Mouse (Mus musculus) forebrain, embryonic 15.5 days (tissue): ENCODE measurements around the gene St6galnac4. TPM values are rescaled to one million over a fixed set of nuclear protein-coding genes. Genes with fewer than 3 reads are reported as not detected.

ENCODE experiments used
- ATAC-seq: fragments of 200-750 bp; cut with Nextera tagmentation; replicated peaks from 2 replicates; pipeline ENCODE4 v1.8.0; 2017; ENCODE audit warnings: mild to moderate bottlenecking, moderate TSS enrichment, moderate library complexity
- H3K27ac ChIP-seq: fragments of 300-500 bp; sonication (generic); replicated peaks from 2 replicates; pipeline ENCODE4 v1.5.1; 2015; ENCODE audit warnings: mild to moderate bottlenecking, inconsistent platforms
- H3K27me3 ChIP-seq: fragments of 300-500 bp; sonication (generic); 2 replicates; pipeline ENCODE4 v1.6.1; 2015; ENCODE audit warnings: inconsistent platforms
- H3K36me3 ChIP-seq: fragments of 300-500 bp; sonication (generic); 2 replicates; pipeline ENCODE4 v1.6.1; 2015; ENCODE audit warnings: mild to moderate bottlenecking, inconsistent platforms
- H3K4me1 ChIP-seq: fragments of 300-500 bp; sonication (generic); 2 replicates; pipeline ENCODE4 v1.6.1; 2015; ENCODE audit warnings: inconsistent platforms
- H3K4me2 ChIP-seq: fragments of 300-500 bp; sonication (generic); replicated peaks from 2 replicates; pipeline ENCODE4 v1.6.1; 2015; ENCODE audit warnings: mild to moderate bottlenecking, inconsistent platforms
- H3K4me3 ChIP-seq: fragments of 300-500 bp; sonication (generic); 2 replicates; pipeline ENCODE4 v1.5.1; 2015; ENCODE audit warnings: mild to moderate bottlenecking, inconsistent platforms
- H3K9ac ChIP-seq: fragments of 300-500 bp; sonication (generic); replicated peaks from 2 replicates; pipeline ENCODE4 v1.6.1; 2015; ENCODE audit warnings: mild to moderate bottlenecking, inconsistent platforms
- H3K9me3 ChIP-seq: fragments of 300-500 bp; sonication (generic); 2 replicates; pipeline ENCODE4 v1.6.1; 2016; ENCODE audit warnings: inconsistent platforms
- WGBS: fragments of 180-500 bp; shearing (Covaris S2); methylation state at CpG from one replicate; pipeline ENCODE4 v1.1.7; 2015; ENCODE audit warnings: mixed read lengths; 5-methylcytosine and 5-hydroxymethylcytosine counted together
- polyA plus RNA-seq: library from polyadenylated mRNA; unstranded; fragments of >200 nt; fragmentation: Nextera tagmentation; extraction: Ambion mirVana; gene quantifications from 2 replicates; pipeline ENCODE4 v1.2.1, GENCODE M21; 2015

The St6galnac4 gene
- polyA plus RNA-seq: 25.9 and 26.4 TPM in 2 replicates

- peak; percentile 71 for ATAC-seq
- Histone ChIP-seq H3K4me2 (peak within 1 kb of the TSS; percentile 61), H3K36me3 (no peaks in the 10 kb centered on the region), H3K27me3 (no peaks in the 10 kb centered on the region), H3K9ac (peak within 1 kb of the TSS; percentile 64), H3K4me1 (peaks cover 33% of the 10 kb centered on the region), H3K9me3 (no peaks in the 10 kb centered on the region), H3K4me3 (peak within 1 kb of the TSS; percentile 56), H3K27ac (0 out of 2 replicates have a peak within 1 kb of the TSS, but pooled peaks have one; percentile 12)
- under 1% methylated on average over 38 of the region's 38 CpGs for WGBS
These were observed at the start of gene St6galnac4 for GRCm38 (mm10) chr2:32586871-32587351. Gene St6galnac4 (plus strand): TSS chr2:32587095.

GRCm38 (mm10) chr2:32537360-32537905 lies 49.5 kb upstream of the St6galnac4 start:
- WGBS: 10% methylated on average over 9 of the region's 9 CpGs
- Histone ChIP-seq H3K9ac (peak overlapping the region; percentile 94), H3K27ac (no peak overlapping the region), H3K4me2 (peak overlapping the region; percentile 73), H3K4me1 (peaks cover 53% of the 10 kb centered on the region), H3K36me3 (no peaks in the 10 kb centered on the region), H3K9me3 (no peaks in the 10 kb centered on the region), H3K27me3 (no peaks in the 10 kb centered on the region), H3K4me3 (peak overlapping the region; percentile 100)
- ATAC-seq: no peak

GRCm38 (mm10) chr2:32537941-32538340 lies 49.0 kb upstream of the St6galnac4 start:
- Histone ChIP-seq H3K27ac (no peak overlapping the region), H3K4me3 (no peak overlapping the region), H3K36me3 (no peaks in the 10 kb centered on the region), H3K9me3 (no peaks in the 10 kb centered on the region), H3K4me1 (peaks cover 55% of the 10 kb centered on the region), H3K27me3 (no peaks in the 10 kb centered on the region), H3K9ac (no peak overlapping the region), H3K4me2 (peak overlapping the region; percentile 73)
- 74% methylated on average over 5 of the region's 5 CpGs for WGBS
- ATAC-seq: no peak

GRCm38 (mm10) chr2:32538461-32538860 lies 48.4 kb upstream of the St6galnac4 start:
- H3K9me3 ChIP-seq: no peaks in the 10 kb centered on the region
- 0 out of 2 replicates have a peak overlapping the region, but pooled peaks have one; percentile 73 for H3K4me2 ChIP-seq
- H3K27ac ChIP-seq: no peak overlapping the region
- ATAC-seq: no peak
- no peak overlapping the region for H3K9ac ChIP-seq
- no peaks in the 10 kb centered on the region for H3K36me3 ChIP-seq
- H3K4me1 ChIP-seq: peaks cover 60% of the 10 kb centered on the region
- H3K27me3 ChIP-seq: no peaks in the 10 kb centered on the region
- H3K4me3 ChIP-seq: no peak overlapping the region
- 53% methylated on average over 4 of the region's 4 CpGs for WGBS

GRCm38 (mm10) chr2:32539452-32539981 lies 47.4 kb upstream of the St6galnac4 start:
- 79% methylated on average over 14 of the region's 14 CpGs for WGBS
- Histone ChIP-seq H3K4me1 (peaks cover 51% of the 10 kb centered on the region), H3K9ac (no peak overlapping the region), H3K36me3 (no peaks in the 10 kb centered on the region), H3K27me3 (no peaks in the 10 kb centered on the region), H3K4me2 (no peak overlapping the region), H3K4me3 (no peak overlapping the region), H3K27ac (no peak overlapping the region), H3K9me3 (no peaks in the 10 kb centered on the region)
- no peak for ATAC-seq

GRCm38 (mm10) chr2:32541333-32541908 lies 45.5 kb upstream of the St6galnac4 start:
- Histone ChIP-seq H3K9ac (no peak overlapping the region), H3K4me1 (peaks cover 42% of the 10 kb centered on the region), H3K4me2 (no peak overlapping the region), H3K27me3 (no peaks in the 10 kb centered on the region), H3K9me3 (no peaks in the 10 kb centered on the region), H3K36me3 (no peaks in the 10 kb centered on the region), H3K4me3 (no peak overlapping the region), H3K27ac (no peak overlapping the region)
- no peak for ATAC-seq
- 96% methylated on average over 2 of the region's 2 CpGs for WGBS

- H3K4me3 ChIP-seq: no peak overlapping the region
- peaks cover 35% of the 10 kb centered on the region for H3K4me1 ChIP-seq
- H3K9me3 ChIP-seq: no peaks in the 10 kb centered on the region
- H3K4me2 ChIP-seq: no peak overlapping the region
- no peak overlapping the region for H3K9ac ChIP-seq
- 94% methylated on average over 4 of the region's 4 CpGs for WGBS
- no peak for ATAC-seq
- no peaks in the 10 kb centered on the region for H3K36me3 ChIP-seq
- no peaks in the 10 kb centered on the region for H3K27me3 ChIP-seq
- H3K27ac ChIP-seq: no peak overlapping the region
These were observed 44.8 kb upstream of the St6galnac4 start for GRCm38 (mm10) chr2:32541986-32542573.

- no peaks in the 10 kb centered on the region for H3K9me3 ChIP-seq
- no peak for ATAC-seq
- H3K4me1 ChIP-seq: peaks cover 25% of the 10 kb centered on the region
- H3K36me3 ChIP-seq: no peaks in the 10 kb centered on the region
- H3K4me3 ChIP-seq: no peak overlapping the region
- H3K9ac ChIP-seq: no peak overlapping the region
- no peak overlapping the region for H3K27ac ChIP-seq
- no peaks in the 10 kb centered on the region for H3K27me3 ChIP-seq
- H3K4me2 ChIP-seq: no peak overlapping the region
- 68% methylated on average over 3 of the region's 3 CpGs for WGBS
These were observed 43.9 kb upstream of the St6galnac4 start for GRCm38 (mm10) chr2:32543031-32543449.

GRCm38 (mm10) chr2:32546951-32547350 lies 39.9 kb upstream of the St6galnac4 start:
- no peaks in the 10 kb centered on the region for H3K9me3 ChIP-seq
- H3K27me3 ChIP-seq: no peaks in the 10 kb centered on the region
- no peak overlapping the region for H3K27ac ChIP-seq
- no peak for ATAC-seq
- no peak overlapping the region for H3K4me3 ChIP-seq
- H3K9ac ChIP-seq: no peak overlapping the region
- H3K4me1 ChIP-seq: peaks cover 7% of the 10 kb centered on the region; the same call in 1 of the 2 replicates
- H3K36me3 ChIP-seq: no peaks in the 10 kb centered on the region
- H3K4me2 ChIP-seq: no peak overlapping the region
- 53% methylated on average over 1 of the region's 1 CpGs for WGBS

GRCm38 (mm10) chr2:32547380-32547779 lies 39.5 kb upstream of the St6galnac4 start:
- Histone ChIP-seq H3K4me2 (no peak overlapping the region), H3K4me1 (peaks cover 7% of the 10 kb centered on the region; the same call in 1 of the 2 replicates), H3K36me3 (no peaks in the 10 kb centered on the region), H3K9ac (no peak overlapping the region), H3K4me3 (no peak overlapping the region), H3K27ac (no peak overlapping the region), H3K9me3 (no peaks in the 10 kb centered on the region), H3K27me3 (no peaks in the 10 kb centered on the region)
- 91% methylated on average over 5 of the region's 5 CpGs for WGBS
- ATAC-seq: no peak

GRCm38 (mm10) chr2:32547964-32548739 lies 38.7 kb upstream of the St6galnac4 start:
- no peak for ATAC-seq
- no peak overlapping the region for H3K27ac ChIP-seq
- no peak overlapping the region for H3K4me3 ChIP-seq
- H3K27me3 ChIP-seq: no peaks in the 10 kb centered on the region
- 0 out of 2 replicates have a peak, but pooled peaks cover 3% of the 10 kb centered on the region for H3K4me1 ChIP-seq
- H3K9ac ChIP-seq: no peak overlapping the region
- no peaks in the 10 kb centered on the region for H3K36me3 ChIP-seq
- H3K9me3 ChIP-seq: no peaks in the 10 kb centered on the region
- no peak overlapping the region for H3K4me2 ChIP-seq
- WGBS: 93% methylated on average over 7 of the region's 7 CpGs
